Mouse (Mus musculus) neural tube, embryonic 14.5 days (tissue): ENCODE data around the gene Ccdc12. TPM values are rescaled to one million over a fixed set of nuclear protein-coding genes. Genes with fewer than 3 reads are reported as not detected.

Experiments
- ATAC-seq: fragments of 200-750 bp; cut with Nextera tagmentation; 2 replicates; pipeline ENCODE4 v1.8.0; 2017; ENCODE audit warnings: low read depth, mild to moderate bottlenecking, moderate TSS enrichment, moderate library complexity
- H3K27ac ChIP-seq: fragments of 300-500 bp; sonication (generic); 2 replicates; pipeline ENCODE4 v1.5.1; 2014; ENCODE audit warnings: low read depth, mild to moderate bottlenecking, control low read depth, low read length, moderate library complexity, mixed read lengths
- H3K27me3 ChIP-seq: fragments of 300-500 bp; sonication (generic); 2 replicates; pipeline ENCODE4 v1.6.1; 2014; ENCODE audit warnings: low read length; ENCODE audit not compliant: control insufficient read depth, insufficient read depth
- H3K36me3 ChIP-seq: fragments of 300-500 bp; sonication (generic); 2 replicates; pipeline ENCODE4 v1.6.1; 2014; ENCODE audit warnings: low read length, mixed read lengths; ENCODE audit not compliant: control insufficient read depth, insufficient read depth
- H3K4me1 ChIP-seq: fragments of 300-500 bp; sonication (generic); 2 replicates; pipeline ENCODE4 v1.6.1; 2014; ENCODE audit warnings: low read length; ENCODE audit not compliant: control insufficient read depth, insufficient read depth
- H3K4me2 ChIP-seq: fragments of 300-500 bp; sonication (generic); 2 replicates; pipeline ENCODE4 v1.6.1; 2014; ENCODE audit warnings: mild to moderate bottlenecking, low read depth, low read length, control low read depth
- H3K4me3 ChIP-seq: fragments of 300-500 bp; sonication (generic); 2 replicates; pipeline ENCODE4 v1.5.1; 2014; ENCODE audit warnings: low read depth, low read length, control low read depth, mixed read lengths
- H3K9ac ChIP-seq: fragments of 300-500 bp; sonication (generic); replicated peaks from 2 replicates; pipeline ENCODE4 v1.6.1; 2014; ENCODE audit warnings: low read depth, mild to moderate bottlenecking, control low read depth, low read length, mixed read lengths
- H3K9me3 ChIP-seq: fragments of 300-500 bp; sonication (generic); 2 replicates; pipeline ENCODE4 v1.6.1; 2016; ENCODE audit warnings: low read length; ENCODE audit not compliant: control insufficient read depth
- WGBS: fragments of 180-500 bp; shearing (Covaris S2); extraction: QIAGEN DNeasy Blood & Tissue Kit; methylation state at CpG from one replicate; pipeline ENCODE4 v1.1.7; 2014; 5-methylcytosine and 5-hydroxymethylcytosine counted together
- polyA plus RNA-seq: library from polyadenylated mRNA; unstranded; fragments of >200 nt; fragmentation: Nextera tagmentation; extraction: Ambion mirVana; gene quantifications from 2 replicates; pipeline ENCODE4 v1.2.1, GENCODE M21; 2014

Gene Ccdc12
- polyA plus RNA-seq, 1 experiment from 2014 or later: 112 TPM

GRCm38 (mm10) chr9:110625350-110625908 is 30.9 kb upstream of the Ccdc12 start:
- H3K4me3 ChIP-seq: peak overlapping the region; percentile 36
- H3K4me1 ChIP-seq: peaks cover 12% of the 10 kb centered on the region; the same call in 1 of the 2 replicates
- no peaks in the 10 kb centered on the region for H3K9me3 ChIP-seq
- no peaks in the 10 kb centered on the region for H3K27me3 ChIP-seq
- 73% methylated on average over 11 of the region's 11 CpGs for WGBS
- H3K36me3 ChIP-seq: no peaks in the 10 kb centered on the region
- peak overlapping the region; percentile 94 for H3K4me2 ChIP-seq
- peak overlapping the region; percentile 66 for H3K9ac ChIP-seq
- peak overlapping the region; percentile 80 for H3K27ac ChIP-seq
- peak; percentile 21; the same call in 1 of the 2 replicates for ATAC-seq

DNA sequence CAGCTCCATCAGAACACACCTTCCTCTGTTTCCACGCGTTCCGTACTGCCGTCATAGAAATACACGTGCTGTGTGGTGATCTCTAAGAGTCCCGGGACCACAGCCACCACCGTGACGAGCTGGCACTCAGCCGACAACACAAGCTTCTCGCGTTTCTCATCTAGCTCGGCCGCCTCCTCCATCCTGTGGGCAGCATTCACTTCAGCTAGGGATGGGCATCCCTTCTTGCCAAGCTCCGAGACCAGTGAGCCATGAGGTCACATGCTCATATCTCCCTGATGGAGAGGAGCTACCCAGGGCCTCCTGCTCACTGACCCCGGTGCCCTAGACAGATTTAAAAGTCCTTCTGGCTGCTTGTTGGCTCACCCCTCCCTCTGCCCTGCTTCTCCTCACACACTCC is 26.1 kb upstream of the Ccdc12 start:
- Histone ChIP-seq H3K27me3 (no peaks in the 10 kb centered on the region), H3K9me3 (no peaks in the 10 kb centered on the region), H3K4me2 (no peak overlapping the region), H3K27ac (no peak overlapping the region), H3K36me3 (no peaks in the 10 kb centered on the region), H3K9ac (no peak overlapping the region), H3K4me1 (peaks cover 12% of the 10 kb centered on the region; the same call in 1 of the 2 replicates), H3K4me3 (no peak overlapping the region)
- ATAC-seq: no peak
- 89% methylated on average over 15 of the region's 15 CpGs for WGBS

DNA sequence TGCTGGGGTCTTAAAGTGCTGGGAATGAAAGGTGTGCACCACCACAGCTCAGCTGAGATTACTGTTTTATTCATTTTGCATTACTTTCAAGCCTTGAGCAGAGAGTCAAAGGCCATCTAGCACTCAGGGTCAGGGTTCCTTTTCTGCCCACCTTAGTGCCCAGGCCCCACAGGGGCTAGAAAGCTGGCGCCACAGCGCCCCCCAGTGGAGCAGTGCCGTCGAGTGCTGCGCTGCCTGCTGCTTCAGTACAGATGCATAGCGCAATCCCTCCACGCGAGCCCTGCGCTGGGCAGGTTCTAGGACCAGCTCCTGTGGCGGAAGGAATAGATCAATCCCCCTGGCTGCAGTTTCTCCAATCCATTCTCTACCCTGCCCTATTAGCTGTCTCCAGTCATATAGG is 25.1 kb upstream of the Ccdc12 start:
- no peak overlapping the region for H3K27ac ChIP-seq
- WGBS: 6% methylated on average over 10 of the region's 10 CpGs
- ATAC-seq: peak; percentile 56; the same call in 1 of the 2 replicates
- peak overlapping the region; percentile 39; the same call in 1 of the 2 replicates for H3K9ac ChIP-seq
- H3K4me3 ChIP-seq: peak overlapping the region; percentile 24; the same call in 1 of the 2 replicates
- peak overlapping the region; percentile 49 for H3K4me2 ChIP-seq
- no peaks in the 10 kb centered on the region for H3K27me3 ChIP-seq
- H3K4me1 ChIP-seq: 0 out of 2 replicates have a peak, but pooled peaks cover 8% of the 10 kb centered on the region
- no peaks in the 10 kb centered on the region for H3K9me3 ChIP-seq
- no peaks in the 10 kb centered on the region for H3K36me3 ChIP-seq

DNA sequence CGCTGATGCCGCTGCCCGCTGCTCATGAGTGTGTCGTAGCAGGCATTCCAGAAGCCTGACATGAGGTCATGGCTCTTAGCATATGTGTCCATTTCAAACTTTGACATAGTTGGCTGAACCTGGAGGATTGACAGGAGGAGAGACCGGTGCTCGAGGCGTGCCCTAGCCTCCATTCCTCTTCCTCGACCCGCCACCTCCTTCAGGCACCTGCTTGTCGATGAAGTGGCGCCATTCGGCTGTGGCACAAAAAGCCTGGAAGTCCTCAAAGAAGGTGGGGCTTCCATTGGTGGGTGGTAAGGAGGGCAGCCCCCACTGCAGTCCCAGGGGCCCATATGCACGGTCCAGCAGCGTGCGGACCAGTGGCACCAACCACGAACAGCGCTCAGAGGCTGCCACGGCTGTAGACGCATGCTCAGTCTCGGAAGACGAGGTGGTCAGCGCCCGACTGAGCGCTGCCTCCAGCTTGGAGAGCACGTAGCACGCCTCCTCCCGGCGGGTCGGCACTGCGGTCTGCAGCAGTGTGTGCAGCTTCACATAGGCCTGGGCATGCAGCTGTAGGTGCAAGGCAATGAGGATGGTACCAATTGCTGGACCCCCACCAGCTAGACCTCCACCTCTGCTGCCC is 24.5 kb upstream of the Ccdc12 start:
- H3K4me1 ChIP-seq: 0 out of 2 replicates have a peak, but pooled peaks cover 8% of the 10 kb centered on the region
- whole genome bisulfite sequencing: 19% methylated on average over 30 of the region's 30 CpGs
- no peaks in the 10 kb centered on the region for H3K9me3 ChIP-seq
- no peak overlapping the region for H3K27ac ChIP-seq
- peak overlapping the region; percentile 39; the same call in 1 of the 2 replicates for H3K9ac ChIP-seq
- peak overlapping the region; percentile 24 for H3K4me3 ChIP-seq
- H3K4me2 ChIP-seq: peak overlapping the region; percentile 49
- ATAC-seq: peak; percentile 66
- H3K36me3 ChIP-seq: no peaks in the 10 kb centered on the region
- H3K27me3 ChIP-seq: no peaks in the 10 kb centered on the region

DNA sequence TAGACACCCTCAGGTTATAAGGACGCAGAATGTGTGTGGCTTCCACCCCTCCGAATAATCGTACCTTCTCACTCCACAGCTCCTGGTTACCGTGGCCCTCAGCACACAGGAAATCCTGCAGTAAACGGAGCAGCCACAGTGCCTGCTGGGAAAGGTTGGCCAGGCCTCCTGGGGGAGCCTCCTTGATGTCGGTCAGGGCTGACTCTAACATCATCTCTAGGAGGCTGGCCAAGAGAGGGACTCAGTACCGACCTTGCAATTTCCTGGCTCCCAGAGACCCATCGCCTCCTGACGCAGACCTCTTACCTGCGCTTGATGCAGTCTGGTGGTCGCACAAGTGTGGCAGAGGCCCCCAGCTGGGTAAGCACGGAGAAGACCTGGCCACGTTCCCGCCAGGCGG is 23.6 kb upstream of the Ccdc12 start:
- Histone ChIP-seq H3K27ac (no peak overlapping the region), H3K36me3 (no peaks in the 10 kb centered on the region), H3K4me2 (no peak overlapping the region), H3K9ac (no peak overlapping the region), H3K4me3 (no peak overlapping the region), H3K27me3 (no peaks in the 10 kb centered on the region), H3K4me1 (0 out of 2 replicates have a peak, but pooled peaks cover 8% of the 10 kb centered on the region), H3K9me3 (no peaks in the 10 kb centered on the region)
- WGBS: 85% methylated on average over 15 of the region's 15 CpGs
- ATAC-seq: no peak

- Histone ChIP-seq H3K4me1 (0 out of 2 replicates have a peak, but pooled peaks cover 8% of the 10 kb centered on the region), H3K4me2 (no peak overlapping the region), H3K36me3 (no peaks in the 10 kb centered on the region), H3K27ac (no peak overlapping the region), H3K9ac (no peak overlapping the region), H3K4me3 (no peak overlapping the region), H3K9me3 (no peaks in the 10 kb centered on the region), H3K27me3 (no peaks in the 10 kb centered on the region)
- no peak for ATAC-seq
- 83% methylated on average over 17 of the region's 17 CpGs for WGBS
Measured at GRCm38 (mm10) chr9:110633882-110634281, 22.4 kb upstream of the Ccdc12 start.

- 0 out of 2 replicates have a peak, but pooled peaks cover 8% of the 10 kb centered on the region for H3K4me1 ChIP-seq
- H3K4me2 ChIP-seq: no peak overlapping the region
- H3K36me3 ChIP-seq: no peaks in the 10 kb centered on the region
- H3K9me3 ChIP-seq: no peaks in the 10 kb centered on the region
- no peak overlapping the region for H3K9ac ChIP-seq
- no peaks in the 10 kb centered on the region for H3K27me3 ChIP-seq
- H3K27ac ChIP-seq: no peak overlapping the region
- H3K4me3 ChIP-seq: no peak overlapping the region
- WGBS: 11% methylated on average over 19 of the region's 19 CpGs
- ATAC-seq: no peak
Measured at GRCm38 (mm10) chr9:110635225-110635624, 21.1 kb upstream of the Ccdc12 start.

GRCm38 (mm10) chr9:110638611-110639021 is 17.7 kb upstream of the Ccdc12 start:
- Histone ChIP-seq H3K4me1 (no peaks in the 10 kb centered on the region), H3K4me3 (no peak overlapping the region), H3K36me3 (no peaks in the 10 kb centered on the region), H3K9me3 (no peaks in the 10 kb centered on the region), H3K27ac (no peak overlapping the region), H3K27me3 (no peaks in the 10 kb centered on the region), H3K4me2 (no peak overlapping the region), H3K9ac (no peak overlapping the region)
- 85% methylated on average over 10 of the region's 10 CpGs for WGBS
- ATAC-seq: no peak

DNA sequence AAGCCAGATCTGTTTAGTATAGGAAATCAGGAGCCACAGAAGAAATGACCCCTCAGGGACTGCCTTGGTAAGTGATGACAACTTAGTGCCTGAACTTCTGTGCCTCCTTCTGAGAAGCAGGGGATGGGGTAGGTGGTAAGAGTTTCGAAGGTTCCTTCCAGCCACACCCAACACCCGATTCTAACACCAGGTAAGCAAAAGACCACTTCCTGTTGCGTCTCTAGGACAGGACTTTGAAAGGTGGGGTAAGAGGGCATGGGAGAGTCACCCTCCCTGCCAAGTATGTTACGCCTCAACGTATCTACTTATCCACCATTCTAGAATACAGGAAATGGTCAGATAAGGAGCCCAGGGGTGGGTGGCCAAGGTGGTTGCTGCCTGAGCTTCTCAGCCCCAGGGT is 15.3 kb upstream of the Ccdc12 start:
- H3K4me3 ChIP-seq: no peak overlapping the region
- no peaks in the 10 kb centered on the region for H3K36me3 ChIP-seq
- H3K27ac ChIP-seq: no peak overlapping the region
- no peak overlapping the region for H3K4me2 ChIP-seq
- no peaks in the 10 kb centered on the region for H3K27me3 ChIP-seq
- H3K9me3 ChIP-seq: no peaks in the 10 kb centered on the region
- no peak overlapping the region for H3K9ac ChIP-seq
- H3K4me1 ChIP-seq: no peaks in the 10 kb centered on the region
- ATAC-seq: no peak
- 91% methylated on average over 5 of the region's 5 CpGs for WGBS
